Mouse (Mus musculus) hindbrain, embryonic 11.5 days (tissue): ENCODE measurements at regions not wholly inside any gene's neighbourhood (a gene's known extent, or its start where the extent isn't known, plus 50 kb on each side); places are given as distances from the start of the nearest gene placed in this dataset.
A peak's percentile ranks its signal among the peaks of the same experiment; 100 is the strongest.

Experiments used
- ATAC-seq: fragments of 200-750 bp; cut with Nextera tagmentation; 2 replicates; pipeline ENCODE4 v1.8.0; 2017; ENCODE audit warnings: mild to moderate bottlenecking, moderate TSS enrichment, moderate library complexity; ENCODE audit not compliant: low FRiP score
- DNase-seq: peaks from one replicate; pipeline ENCODE4 v3.0.0-alpha.2; 2015; ENCODE audit warnings: low spot score
- H3K27ac ChIP-seq: fragments of 300-500 bp; sonication (generic); 2 replicates; pipeline ENCODE4 v1.5.1; 2014; ENCODE audit warnings: mild to moderate bottlenecking, low read depth, low read length
- H3K27me3 ChIP-seq: fragments of 300-500 bp; sonication (generic); 2 replicates; pipeline ENCODE4 v1.6.1; 2014; ENCODE audit warnings: mild to moderate bottlenecking, low read length, moderate library complexity, mixed read lengths; ENCODE audit not compliant: control insufficient read depth, insufficient read depth
- H3K36me3 ChIP-seq: fragments of 300-500 bp; sonication (generic); 2 replicates; pipeline ENCODE4 v1.6.1; 2014; ENCODE audit warnings: mild to moderate bottlenecking, low read length, moderate library complexity, mixed read lengths; ENCODE audit not compliant: control insufficient read depth, insufficient read depth
- H3K4me1 ChIP-seq: fragments of 300-500 bp; sonication (generic); replicated peaks from 2 replicates; pipeline ENCODE4 v1.6.1; 2014; ENCODE audit warnings: low read length, mixed read lengths; ENCODE audit not compliant: control insufficient read depth, insufficient read depth
- H3K4me2 ChIP-seq: fragments of 300-500 bp; sonication (generic); replicated peaks from 2 replicates; pipeline ENCODE4 v1.6.1; 2014; ENCODE audit warnings: mild to moderate bottlenecking, low read depth, low read length
- H3K4me3 ChIP-seq: fragments of 300-500 bp; sonication (generic); 2 replicates; pipeline ENCODE4 v1.5.1; 2014; ENCODE audit warnings: low read depth, low read length
- H3K9ac ChIP-seq: fragments of 300-500 bp; sonication (generic); 2 replicates; pipeline ENCODE4 v1.6.1; 2014; ENCODE audit warnings: low read depth, low read length
- H3K9me3 ChIP-seq: fragments of 300-500 bp; sonication (generic); 2 replicates; pipeline ENCODE4 v1.6.1; 2016; ENCODE audit warnings: low read length; ENCODE audit not compliant: control insufficient read depth
- WGBS: fragments of 180-500 bp; shearing (Covaris S2); extraction: QIAGEN DNeasy Blood & Tissue Kit; methylation state at CpG from one replicate; pipeline ENCODE4 v1.1.7; 2014; 5-methylcytosine and 5-hydroxymethylcytosine counted together

- H3K27me3 ChIP-seq, result no peaks in the 10 kb centered on the region
- H3K36me3 ChIP-seq, result no peaks in the 10 kb centered on the region
- no peaks in the 10 kb centered on the region for H3K4me1 ChIP-seq
- no peaks in the 10 kb centered on the region for H3K9me3 ChIP-seq
- no peak for ATAC-seq
- WGBS, result 86% methylated on average over 2 of the region's 2 CpGs
- H3K27ac ChIP-seq, result no peak overlapping the region
- H3K4me3 ChIP-seq, result no peak overlapping the region
- no peak for DNase-seq
- H3K4me2 ChIP-seq, result no peak overlapping the region
- H3K9ac ChIP-seq, result no peak overlapping the region
These were observed 222.3 kb upstream of the Tnc start for GRCm38 (mm10) chr4:64269117-64269516.

GRCm38 (mm10) chr4:64260473-64260872 lies 213.7 kb upstream of the Tnc start:
- ATAC-seq, result peak; percentile 67
- H3K4me2 ChIP-seq, result no peak overlapping the region

GRCm38 (mm10) chr4:64260188-64260444 lies 213.3 kb upstream of the Tnc start:
- no peak for DNase-seq
- peak; percentile 56; the same call in 1 of the 2 replicates for ATAC-seq
- Histone ChIP-seq H3K4me1 (no peaks in the 10 kb centered on the region), H3K9me3 (no peaks in the 10 kb centered on the region), H3K27me3 (no peaks in the 10 kb centered on the region), H3K9ac (no peak overlapping the region), H3K4me3 (no peak overlapping the region), H3K4me2 (no peak overlapping the region), H3K27ac (no peak overlapping the region), H3K36me3 (no peaks in the 10 kb centered on the region)

More at GRCm38 (mm10) chr4:64260473-64260872, 213.7 kb upstream of the Tnc start:
- no peak overlapping the region for H3K27ac ChIP-seq
- H3K9ac ChIP-seq, result no peak overlapping the region
- no peaks in the 10 kb centered on the region for H3K36me3 ChIP-seq
- no peaks in the 10 kb centered on the region for H3K27me3 ChIP-seq
- no peaks in the 10 kb centered on the region for H3K9me3 ChIP-seq
- no peak for DNase-seq
- no peak overlapping the region for H3K4me3 ChIP-seq
- no peaks in the 10 kb centered on the region for H3K4me1 ChIP-seq

GRCm38 (mm10) chr4:64259348-64260187 lies 212.8 kb upstream of the Tnc start:
- WGBS, result 75% methylated on average over 6 of the region's 6 CpGs
- no peak overlapping the region for H3K4me2 ChIP-seq
- H3K4me1 ChIP-seq, result no peaks in the 10 kb centered on the region
- ATAC-seq (peak; percentile 68), DNase-seq (no peak)
- H3K9me3 ChIP-seq, result no peaks in the 10 kb centered on the region
- no peak overlapping the region for H3K27ac ChIP-seq
- H3K9ac ChIP-seq, result no peak overlapping the region
- H3K36me3 ChIP-seq, result no peaks in the 10 kb centered on the region
- H3K27me3 ChIP-seq, result no peaks in the 10 kb centered on the region
- no peak overlapping the region for H3K4me3 ChIP-seq

- 0 out of 2 replicates have a peak, but pooled peaks have one; percentile 10 for ATAC-seq
- Histone ChIP-seq H3K36me3 (no peaks in the 10 kb centered on the region), H3K27me3 (no peaks in the 10 kb centered on the region), H3K27ac (no peak overlapping the region), H3K4me2 (no peak overlapping the region), H3K9ac (no peak overlapping the region), H3K9me3 (no peaks in the 10 kb centered on the region), H3K4me1 (no peaks in the 10 kb centered on the region), H3K4me3 (no peak overlapping the region)
- WGBS, result 36% methylated on average over 8 of the region's 8 CpGs
- no peak for DNase-seq
These were observed 208.4 kb upstream of the Tnc start for GRCm38 (mm10) chr4:64255253-64255652.

GRCm38 (mm10) chr4:64250691-64251090 lies 203.9 kb upstream of the Tnc start:
- 85% methylated on average over 5 of the region's 5 CpGs for WGBS
- ATAC-seq (no peak), DNase-seq (no peak)
- Histone ChIP-seq H3K4me1 (no peaks in the 10 kb centered on the region), H3K4me3 (no peak overlapping the region), H3K27me3 (no peaks in the 10 kb centered on the region), H3K4me2 (no peak overlapping the region), H3K36me3 (no peaks in the 10 kb centered on the region), H3K27ac (no peak overlapping the region), H3K9me3 (no peaks in the 10 kb centered on the region), H3K9ac (no peak overlapping the region)

GRCm38 (mm10) chr4:64238196-64238740 lies 191.5 kb upstream of the Tnc start:
- Histone ChIP-seq H3K27me3 (no peaks in the 10 kb centered on the region), H3K27ac (no peak overlapping the region), H3K36me3 (no peaks in the 10 kb centered on the region), H3K4me3 (no peak overlapping the region), H3K9ac (no peak overlapping the region), H3K4me2 (no peak overlapping the region), H3K4me1 (no peaks in the 10 kb centered on the region), H3K9me3 (no peaks in the 10 kb centered on the region)
- WGBS, result 73% methylated on average over 5 of the region's 5 CpGs
- DNase-seq, result no peak
- no peak for ATAC-seq

GRCm38 (mm10) chr4:64235534-64235933 lies 188.7 kb upstream of the Tnc start:
- Histone ChIP-seq H3K9ac (no peak overlapping the region), H3K4me2 (no peak overlapping the region), H3K27me3 (no peaks in the 10 kb centered on the region), H3K4me3 (no peak overlapping the region), H3K4me1 (no peaks in the 10 kb centered on the region), H3K36me3 (no peaks in the 10 kb centered on the region), H3K27ac (no peak overlapping the region), H3K9me3 (no peaks in the 10 kb centered on the region)
- 79% methylated on average over 4 of the region's 4 CpGs for WGBS
- no peak for ATAC-seq
- no peak for DNase-seq

GRCm38 (mm10) chr4:64232159-64232558 lies 185.3 kb upstream of the Tnc start:
- DNase-seq, result no peak

More at GRCm38 (mm10) chr4:64232159-64232558, 185.3 kb upstream of the Tnc start:
- Histone ChIP-seq H3K27ac (no peak overlapping the region), H3K9me3 (no peaks in the 10 kb centered on the region), H3K4me3 (no peak overlapping the region), H3K9ac (no peak overlapping the region), H3K27me3 (no peaks in the 10 kb centered on the region), H3K4me2 (no peak overlapping the region), H3K4me1 (no peaks in the 10 kb centered on the region), H3K36me3 (no peaks in the 10 kb centered on the region)
- ATAC-seq, result no peak
- 42% methylated on average over 4 of the region's 4 CpGs for WGBS
